Mouse (Mus musculus): ENCODE data around the gene Med13l. TPM values are rescaled to one million over a fixed set of nuclear protein-coding genes. Genes with fewer than 3 reads are reported as not detected.
"Not testable (repeated sequence)": the region's sequence is repeated elsewhere in the genome, so short reads cannot be mapped to it uniquely, and the experiment has no call there.

The Med13l gene
- polyA plus RNA-seq, 1 experiment from 2014 or later: 16.2 TPM

GRCm38 (mm10) chr5:118645196-118645805, 84.8 kb downstream of the Med13l start:
- no peak overlapping the region for H3K4me2 ChIP-seq (replicated peaks; ENCODE audit: low read depth, low read length)
- H3K27me3 ChIP-seq (ENCODE audit: control insufficient read depth, insufficient read depth, low read length): no peaks in the 10 kb centered on the region
- H3K9me3 ChIP-seq (ENCODE audit: control insufficient read depth, low read depth, low read length): no peaks in the 10 kb centered on the region
- H3K36me3 ChIP-seq (ENCODE audit: control insufficient read depth, insufficient read depth, low read length): no peaks in the 10 kb centered on the region
- no peak overlapping the region for H3K27ac ChIP-seq (ENCODE audit: low read length)
- H3K4me1 ChIP-seq (ENCODE audit: control insufficient read depth, insufficient read depth, low read length): peaks cover 32% of the 10 kb centered on the region; the same call in 1 of the 2 replicates
- ATAC-seq (ENCODE audit: insufficient number of reproducible peaks, insufficient read depth, low FRiP score, low read depth): no peak
- 63% methylated on average over 10 of the region's 10 CpGs for WGBS
- H3K4me3 ChIP-seq (ENCODE audit: low read depth, low read length): no peak overlapping the region
- H3K9ac ChIP-seq (replicated peaks; ENCODE audit: low read depth, low read length): no peak overlapping the region

GRCm38 (mm10) chr5:118646897-118647296, 86.4 kb downstream of the Med13l start:
- Histone ChIP-seq H3K4me2 (replicated peaks; ENCODE audit: low read depth, low read length) (no peak overlapping the region), H3K4me3 (ENCODE audit: low read depth, low read length) (no peak overlapping the region), H3K9me3 (ENCODE audit: control insufficient read depth, low read depth, low read length) (no peaks in the 10 kb centered on the region), H3K27ac (ENCODE audit: low read length) (no peak overlapping the region), H3K4me1 (ENCODE audit: control insufficient read depth, insufficient read depth, low read length) (peaks cover 33% of the 10 kb centered on the region; the same call in 1 of the 2 replicates), H3K9ac (replicated peaks; ENCODE audit: low read depth, low read length) (no peak overlapping the region), H3K27me3 (ENCODE audit: control insufficient read depth, insufficient read depth, low read length) (no peaks in the 10 kb centered on the region), H3K36me3 (ENCODE audit: control insufficient read depth, insufficient read depth, low read length) (no peaks in the 10 kb centered on the region)
- no peak for ATAC-seq (ENCODE audit: insufficient number of reproducible peaks, insufficient read depth, low FRiP score, low read depth)
- 59% methylated on average over 5 of the region's 5 CpGs for WGBS

- Histone ChIP-seq H3K4me1 (ENCODE audit: control insufficient read depth, insufficient read depth, low read length) (peaks cover 33% of the 10 kb centered on the region; the same call in 1 of the 2 replicates), H3K36me3 (ENCODE audit: control insufficient read depth, insufficient read depth, low read length) (no peaks in the 10 kb centered on the region), H3K9me3 (ENCODE audit: control insufficient read depth, low read depth, low read length) (no peaks in the 10 kb centered on the region), H3K27me3 (ENCODE audit: control insufficient read depth, insufficient read depth, low read length) (no peaks in the 10 kb centered on the region), H3K27ac (ENCODE audit: low read length) (no peak overlapping the region), H3K9ac (replicated peaks; ENCODE audit: low read depth, low read length) (no peak overlapping the region), H3K4me2 (replicated peaks; ENCODE audit: low read depth, low read length) (no peak overlapping the region), H3K4me3 (ENCODE audit: low read depth, low read length) (no peak overlapping the region)
- ATAC-seq (ENCODE audit: insufficient number of reproducible peaks, insufficient read depth, low FRiP score, low read depth): no peak
- WGBS: 63% methylated on average over 6 of the region's 6 CpGs
Measured at GRCm38 (mm10) chr5:118647384-118647783, 86.9 kb downstream of the Med13l start.

GRCm38 (mm10) chr5:118649215-118650006, 88.9 kb downstream of the Med13l start:
- Histone ChIP-seq H3K9ac (replicated peaks; ENCODE audit: low read depth, low read length) (no peak overlapping the region), H3K4me3 (ENCODE audit: low read depth, low read length) (no peak overlapping the region), H3K4me1 (ENCODE audit: control insufficient read depth, insufficient read depth, low read length) (peaks cover 30% of the 10 kb centered on the region; the same call in 1 of the 2 replicates), H3K9me3 (ENCODE audit: control insufficient read depth, low read depth, low read length) (no peaks in the 10 kb centered on the region), H3K36me3 (ENCODE audit: control insufficient read depth, insufficient read depth, low read length) (no peaks in the 10 kb centered on the region), H3K4me2 (replicated peaks; ENCODE audit: low read depth, low read length) (no peak overlapping the region), H3K27ac (ENCODE audit: low read length) (no peak overlapping the region), H3K27me3 (ENCODE audit: control insufficient read depth, insufficient read depth, low read length) (no peaks in the 10 kb centered on the region)
- no peak for ATAC-seq (ENCODE audit: insufficient number of reproducible peaks, insufficient read depth, low FRiP score, low read depth)
- 84% methylated on average over 10 of the region's 10 CpGs for WGBS

GRCm38 (mm10) chr5:118650007-118650548, 89.6 kb downstream of the Med13l start:
- H3K4me1 ChIP-seq (ENCODE audit: control insufficient read depth, insufficient read depth, low read length): peaks cover 33% of the 10 kb centered on the region; the same call in 1 of the 2 replicates
- H3K36me3 ChIP-seq (ENCODE audit: control insufficient read depth, insufficient read depth, low read length): no peaks in the 10 kb centered on the region
- no peak overlapping the region for H3K27ac ChIP-seq (ENCODE audit: low read length)
- ATAC-seq (ENCODE audit: insufficient number of reproducible peaks, insufficient read depth, low FRiP score, low read depth): no peak
- H3K4me2 ChIP-seq (replicated peaks; ENCODE audit: low read depth, low read length): no peak overlapping the region
- H3K4me3 ChIP-seq (ENCODE audit: low read depth, low read length): no peak overlapping the region
- no peaks in the 10 kb centered on the region for H3K9me3 ChIP-seq (ENCODE audit: control insufficient read depth, low read depth, low read length)
- no peak overlapping the region for H3K9ac ChIP-seq (replicated peaks; ENCODE audit: low read depth, low read length)
- H3K27me3 ChIP-seq (ENCODE audit: control insufficient read depth, insufficient read depth, low read length): no peaks in the 10 kb centered on the region
- 64% methylated on average over 4 of the region's 4 CpGs for WGBS

GRCm38 (mm10) chr5:118650746-118651145, 90.3 kb downstream of the Med13l start:
- peaks cover 30% of the 10 kb centered on the region; the same call in 1 of the 2 replicates for H3K4me1 ChIP-seq (ENCODE audit: control insufficient read depth, insufficient read depth, low read length)

GRCm38 (mm10) chr5:118652611-118653010, 92.1 kb downstream of the Med13l start:
- WGBS: 90% methylated on average over 8 of the region's 8 CpGs
- ATAC-seq (ENCODE audit: insufficient number of reproducible peaks, insufficient read depth, low FRiP score, low read depth): no peak
- Histone ChIP-seq H3K4me2 (replicated peaks; ENCODE audit: low read depth, low read length) (no peak overlapping the region), H3K27me3 (ENCODE audit: control insufficient read depth, insufficient read depth, low read length) (no peaks in the 10 kb centered on the region), H3K36me3 (ENCODE audit: control insufficient read depth, insufficient read depth, low read length) (no peaks in the 10 kb centered on the region), H3K9me3 (ENCODE audit: control insufficient read depth, low read depth, low read length) (no peaks in the 10 kb centered on the region), H3K4me1 (ENCODE audit: control insufficient read depth, insufficient read depth, low read length) (peaks cover 20% of the 10 kb centered on the region; the same call in 1 of the 2 replicates), H3K27ac (ENCODE audit: low read length) (no peak overlapping the region), H3K4me3 (ENCODE audit: low read depth, low read length) (no peak overlapping the region), H3K9ac (replicated peaks; ENCODE audit: low read depth, low read length) (no peak overlapping the region)

More at GRCm38 (mm10) chr5:118650746-118651145, 90.3 kb downstream of the Med13l start:
- no peak overlapping the region for H3K9ac ChIP-seq (replicated peaks; ENCODE audit: low read depth, low read length)
- H3K27me3 ChIP-seq (ENCODE audit: control insufficient read depth, insufficient read depth, low read length): no peaks in the 10 kb centered on the region
- whole genome bisulfite sequencing: 59% methylated on average over 7 of the region's 7 CpGs
- no peaks in the 10 kb centered on the region for H3K9me3 ChIP-seq (ENCODE audit: control insufficient read depth, low read depth, low read length)
- H3K4me2 ChIP-seq (replicated peaks; ENCODE audit: low read depth, low read length): no peak overlapping the region
- no peak for ATAC-seq (ENCODE audit: insufficient number of reproducible peaks, insufficient read depth, low FRiP score, low read depth)
- H3K4me3 ChIP-seq (ENCODE audit: low read depth, low read length): no peak overlapping the region
- no peaks in the 10 kb centered on the region for H3K36me3 ChIP-seq (ENCODE audit: control insufficient read depth, insufficient read depth, low read length)
- no peak overlapping the region for H3K27ac ChIP-seq (ENCODE audit: low read length)

- H3K9ac ChIP-seq (replicated peaks; ENCODE audit: low read depth, low read length); H3K27ac ChIP-seq (ENCODE audit: low read length); H3K9me3 ChIP-seq (ENCODE audit: control insufficient read depth, low read depth, low read length); H3K4me3 ChIP-seq (ENCODE audit: low read depth, low read length); ATAC-seq (ENCODE audit: insufficient number of reproducible peaks, insufficient read depth, low FRiP score, low read depth); H3K36me3 ChIP-seq (ENCODE audit: control insufficient read depth, insufficient read depth, low read length); H3K27me3 ChIP-seq (ENCODE audit: control insufficient read depth, insufficient read depth, low read length); H3K4me2 ChIP-seq (replicated peaks; ENCODE audit: low read depth, low read length): not testable (repeated sequence)
- WGBS: 96% methylated on average over 5 of the region's 5 CpGs
- peaks cover 15% of the 10 kb centered on the region; the same call in 1 of the 2 replicates for H3K4me1 ChIP-seq (ENCODE audit: control insufficient read depth, insufficient read depth, low read length)
Measured at GRCm38 (mm10) chr5:118653119-118653518, 92.6 kb downstream of the Med13l start.

Measured in stomach, embryonic 14.5 days (tissue).